In genomic region chr10:80412656-80413541, GRCm38 (mm10) we compare ENCODE assay signal across 9 mouse cellular contexts. TPM values are rescaled to one million over a fixed set of nuclear protein-coding genes. Genes with fewer than 3 reads are reported as not detected.
DNase-seq lines count a peak whose midpoint lies in the region; ATAC-seq lines count a peak whose summit lies in the region.
"Had no signal": no experiment of that assay in that cellular context is flagged by ENCODE, and none has a peak within 500 bp of the region (broad histone marks: within the 10 kb centered on the region; RNA-seq: fewer than 3 reads in every experiment).

No protein-coding gene starts in this region.

- no peak overlapping the region for H3K9ac ChIP-seq in forebrain, embryonic 16.5 days (replicated peaks; ENCODE audit: low read depth, low read length)
- H3K9ac ChIP-seq in hindbrain, embryonic 15.5 days: no peak overlapping the region

- no peak overlapping the region for H3K4me3 ChIP-seq in forebrain, embryonic 16.5 days (replicated peaks; ENCODE audit: low read length)
- no peak overlapping the region for H3K4me3 ChIP-seq in hindbrain, embryonic 15.5 days

- no peak overlapping the region for H3K4me2 ChIP-seq in forebrain, embryonic 16.5 days (ENCODE audit: low read length)
- H3K4me2 ChIP-seq in hindbrain, embryonic 15.5 days: no peak overlapping the region

- H3K27ac ChIP-seq in forebrain, embryonic 16.5 days (ENCODE audit: low read length): peak overlapping the region; percentile 50
- H3K27ac ChIP-seq in hindbrain, embryonic 15.5 days (replicated peaks): peak overlapping the region; percentile 71
- H3K27ac ChIP-seq: kidney, postnatal 0 days had no signal

- WGBS in forebrain, embryonic 16.5 days: 66% methylated on average over 44 of the region's 44 CpGs
- WGBS in hindbrain, embryonic 15.5 days: 75% methylated on average over 44 of the region's 44 CpGs

- peaks cover 3% of the 10 kb centered on the region for H3K4me1 ChIP-seq in forebrain, embryonic 16.5 days (replicated peaks; ENCODE audit: control insufficient read depth, insufficient read depth, low read length)
- H3K4me1 ChIP-seq in hindbrain, embryonic 15.5 days (replicated peaks): 0 out of 2 replicates have a peak, but pooled peaks cover 2% of the 10 kb centered on the region

- H3K9me3 ChIP-seq in forebrain, embryonic 16.5 days (ENCODE audit: control insufficient read depth, low read length): no peaks in the 10 kb centered on the region
- H3K9me3 ChIP-seq in hindbrain, embryonic 15.5 days: no peaks in the 10 kb centered on the region

- ATAC-seq in forebrain, embryonic 16.5 days: peak; percentile 29; the same call in 1 of the 2 replicates
- ATAC-seq in hindbrain, embryonic 15.5 days (ENCODE audit: low FRiP score, low read depth): peak; percentile 20; the same call in 1 of the 2 replicates

- DNase-seq in adrenal gland, postnatal 10 days: peak; percentile 77
- no peak for DNase-seq in adrenal gland, postnatal 4 days (ENCODE audit: low spot score in 2 of 2)
- peak; percentile 93 for DNase-seq in Muller cell, postnatal 12 days (ENCODE audit: inconsistent ontology term)
- DNase-seq in lung, postnatal 10 days: peak; percentile 91
- DNase-seq in kidney, adult 8-10 months: no peak
- no peak for DNase-seq in embryo, embryonic 9.5 days (ENCODE audit: extremely low spot score)

- H3K27me3 ChIP-seq in forebrain, embryonic 16.5 days (replicated peaks; ENCODE audit: control insufficient read depth, insufficient read depth, low read length): no peaks in the 10 kb centered on the region
- no peaks in the 10 kb centered on the region for H3K27me3 ChIP-seq in hindbrain, embryonic 15.5 days

- H3K36me3 ChIP-seq in forebrain, embryonic 16.5 days (ENCODE audit: control insufficient read depth, insufficient read depth): peaks cover 48% of the 10 kb centered on the region
- H3K36me3 ChIP-seq in hindbrain, embryonic 15.5 days: peaks cover 59% of the 10 kb centered on the region

RNA-seq across cellular contexts. Expression of gene Uqcr11, which starts 6.3 kb away (rescaled TPM):
- 1,000 to 10,000 TPM; 1,321 to 1,365 TPM for total RNA-seq in adrenal gland, postnatal 10 days (2021)
- total RNA-seq in adrenal gland, postnatal 4 days (2021): 100 to 1,000 TPM; 535 to 613 TPM
- 455 and 522 TPM in 2 replicates for polyA plus RNA-seq in forebrain, embryonic 16.5 days (2015; fragmentation: Nextera tagmentation; extraction: Ambion mirVana)
- polyA plus RNA-seq in hindbrain, embryonic 15.5 days (2015; fragmentation: Nextera tagmentation; extraction: Ambion mirVana): 711 and 737 TPM in 2 replicates

RNA-seq across cellular contexts. Expression of gene Mbd3, which starts 13.5 kb away (rescaled TPM):
- total RNA-seq in adrenal gland, postnatal 10 days (2021): 100 to 1,000 TPM; 103 to 113 TPM
- total RNA-seq in adrenal gland, postnatal 4 days (2021): 100 to 1,000 TPM; 142 to 147 TPM
- polyA plus RNA-seq in forebrain, embryonic 16.5 days (2015; fragmentation: Nextera tagmentation; extraction: Ambion mirVana): 247 and 256 TPM in 2 replicates
- polyA plus RNA-seq in hindbrain, embryonic 15.5 days (2015; fragmentation: Nextera tagmentation; extraction: Ambion mirVana): 213 and 229 TPM in 2 replicates

RNA-seq across cellular contexts. Expression of gene Tcf3, which starts 20.5 kb away (rescaled TPM):
- total RNA-seq in adrenal gland, postnatal 10 days (2021): 10 to 100 TPM; 58.1 to 77.1 TPM
- total RNA-seq in adrenal gland, postnatal 4 days (2021): 100 to 1,000 TPM; 112 to 116 TPM
- 63.7 and 74.6 TPM in 2 replicates for polyA plus RNA-seq in forebrain, embryonic 16.5 days (2015; fragmentation: Nextera tagmentation; extraction: Ambion mirVana)
- 52.5 and 54.7 TPM in 2 replicates for polyA plus RNA-seq in hindbrain, embryonic 15.5 days (2015; fragmentation: Nextera tagmentation; extraction: Ambion mirVana)

RNA-seq across cellular contexts. Expression of gene Mex3d, which starts 25.4 kb away (rescaled TPM):
- 10 to 100 TPM; 19.6 to 21.8 TPM for total RNA-seq in adrenal gland, postnatal 10 days (2021)
- 10 to 100 TPM; 25.4 to 26.7 TPM for total RNA-seq in adrenal gland, postnatal 4 days (2021)
- 16.3 TPM in 2 replicates for polyA plus RNA-seq in forebrain, embryonic 16.5 days (2015; fragmentation: Nextera tagmentation; extraction: Ambion mirVana)
- 18.9 and 19.2 TPM in 2 replicates for polyA plus RNA-seq in hindbrain, embryonic 15.5 days (2015; fragmentation: Nextera tagmentation; extraction: Ambion mirVana)

RNA-seq across cellular contexts. Expression of gene Plk5, which starts 56.6 kb away (rescaled TPM):
- under 1 TPM in 1 of 2 experiments, not detected in 1; 0.12 TPM for total RNA-seq in adrenal gland, postnatal 10 days (2021)
- under 1 TPM in 1 of 2 experiments, not detected in 1; 0.36 TPM for total RNA-seq in adrenal gland, postnatal 4 days (2021)
- polyA plus RNA-seq in forebrain, embryonic 16.5 days (2015; fragmentation: Nextera tagmentation; extraction: Ambion mirVana): 2.2 and 4.5 TPM in 2 replicates
- polyA plus RNA-seq in hindbrain, embryonic 15.5 days (2015; fragmentation: Nextera tagmentation; extraction: Ambion mirVana): 6.1 and 6.4 TPM in 2 replicates

Comparison
In these comparisons a context has a peak if more than half of its experiments do, and no peak if none do; other contexts are left out.
1. DNase-seq: peak in adrenal gland, postnatal 10 days (single experiment), Muller cell, postnatal 12 days (single experiment) and lung, postnatal 10 days (single experiment); none in adrenal gland, postnatal 4 days (0 of 2), kidney, adult 8-10 months (0 of 2) and embryo, embryonic 9.5 days (single experiment).